Mouse (Mus musculus) ES-Bruce4 (cell line): ENCODE measurements around the gene Abca4. TPM values are rescaled to one million over a fixed set of nuclear protein-coding genes. Genes with fewer than 3 reads are reported as not detected.
A peak's percentile ranks its signal among the peaks of the same experiment; 100 is the strongest.

Experiments
- H3K27ac ChIP-seq: 2 replicates; pipeline ENCODE4 v1.5.1; 2012; ENCODE audit warnings: low read length, inconsistent platforms; ENCODE audit not compliant: insufficient read depth
- H3K27me3 ChIP-seq: 2 replicates; pipeline ENCODE4 v1.6.1; 2012; ENCODE audit warnings: mild to moderate bottlenecking, low read length, inconsistent platforms; ENCODE audit not compliant: control insufficient read depth, poor library complexity, insufficient read depth, severe bottlenecking
- H3K36me3 ChIP-seq: 2 replicates; pipeline ENCODE4 v1.6.1; 2012; ENCODE audit warnings: inconsistent platforms, mild to moderate bottlenecking, low read length, moderate library complexity; ENCODE audit not compliant: control insufficient read depth, poor library complexity, insufficient read depth, severe bottlenecking
- H3K4me1 ChIP-seq: one replicate; pipeline ENCODE4 v1.8.1; 2011; ENCODE audit warnings: low read length; ENCODE audit not compliant: control insufficient read depth, insufficient read depth
- H3K4me3 ChIP-seq: 2 replicates; pipeline ENCODE4 v1.5.1; 2011; ENCODE audit warnings: low read depth, mild to moderate bottlenecking, low read length
- H3K9ac ChIP-seq: 2 replicates; pipeline ENCODE4 v1.6.1; 2012; ENCODE audit warnings: low read depth, mild to moderate bottlenecking, inconsistent platforms; ENCODE audit not compliant: poor library complexity, severe bottlenecking
- H3K9me3 ChIP-seq: replicated peaks from 2 replicates; pipeline ENCODE4 v1.6.1; 2012; ENCODE audit warnings: mild to moderate bottlenecking, low read length, inconsistent platforms; ENCODE audit not compliant: control insufficient read depth, poor library complexity, insufficient read depth, severe bottlenecking
- CTCF ChIP-seq: IDR thresholded peaks from one replicate; pipeline ENCODE4 v1.8.1; 2011; ENCODE audit warnings: low read depth, low read length
- EP300 ChIP-seq: IDR thresholded peaks from 2 replicates; pipeline ENCODE4 v1.6.1; 2011; ENCODE audit warnings: low read depth, low read length; ENCODE audit not compliant: insufficient read depth
- POLR2A ChIP-seq: IDR thresholded peaks from one replicate; pipeline ENCODE4 v1.8.1; 2011; ENCODE audit warnings: low read length; ENCODE audit not compliant: insufficient read depth
- polyA plus RNA-seq: library from polyadenylated mRNA; stranded (reverse); fragments of >200 nt; gene quantifications from 2 replicates; pipeline ENCODE4 v1.2.4, GENCODE M21; 2011; ENCODE audit warnings: low read depth; ENCODE audit not compliant: missing spikeins, insufficient read depth, insufficient read length

Abca4 gene
- polyA plus RNA-seq, 1 experiment: 0.81 TPM

- Histone ChIP-seq H3K9ac (no peak overlapping the region), H3K27me3 (no peaks in the 10 kb centered on the region), H3K4me3 (no peak overlapping the region), H3K9me3 (no peaks in the 10 kb centered on the region), H3K27ac (no peak overlapping the region), H3K4me1 (no peaks in the 10 kb centered on the region), H3K36me3 (no peaks in the 10 kb centered on the region)
- TF ChIP-seq CTCF (no peak), EP300 (no peak), POLR2A (no peak)
Observed at GRCm38 (mm10) chr3:122207766-122208165, 163.5 kb downstream of the Abca4 start.

GRCm38 (mm10) chr3:122208296-122209225, 164.3 kb downstream of the Abca4 start:
- no peaks in the 10 kb centered on the region for H3K27me3 ChIP-seq

GRCm38 (mm10) chr3:122209511-122209910, 165.3 kb downstream of the Abca4 start:
- Histone ChIP-seq H3K27ac (no peak overlapping the region), H3K4me3 (no peak overlapping the region), H3K27me3 (no peaks in the 10 kb centered on the region), H3K4me1 (no peaks in the 10 kb centered on the region), H3K9me3 (no peaks in the 10 kb centered on the region), H3K9ac (no peak overlapping the region), H3K36me3 (no peaks in the 10 kb centered on the region)
- TF ChIP-seq POLR2A (no peak), CTCF (no peak), EP300 (no peak)

More at GRCm38 (mm10) chr3:122208296-122209225, 164.3 kb downstream of the Abca4 start:
- Histone ChIP-seq H3K4me1 (no peaks in the 10 kb centered on the region), H3K4me3 (no peak overlapping the region), H3K9me3 (no peaks in the 10 kb centered on the region), H3K9ac (no peak overlapping the region), H3K27ac (no peak overlapping the region), H3K36me3 (no peaks in the 10 kb centered on the region)
- TF ChIP-seq POLR2A (no peak), CTCF (no peak), EP300 (no peak)

- H3K9ac ChIP-seq: no peak overlapping the region
- H3K27me3 ChIP-seq: no peaks in the 10 kb centered on the region
- H3K36me3 ChIP-seq: no peaks in the 10 kb centered on the region
- H3K27ac ChIP-seq: no peak overlapping the region
- H3K9me3 ChIP-seq: no peaks in the 10 kb centered on the region
- H3K4me1 ChIP-seq: no peaks in the 10 kb centered on the region
- TF ChIP-seq CTCF (no peak), EP300 (no peak), POLR2A (no peak)
- H3K4me3 ChIP-seq: no peak overlapping the region
Observed at GRCm38 (mm10) chr3:122210434-122210833, 166.2 kb downstream of the Abca4 start.

- no peak overlapping the region for H3K4me3 ChIP-seq
- H3K9ac ChIP-seq: no peak overlapping the region
- no peak overlapping the region for H3K27ac ChIP-seq
- H3K4me1 ChIP-seq: no peaks in the 10 kb centered on the region
- no peaks in the 10 kb centered on the region for H3K9me3 ChIP-seq
- no peak for TF ChIP-seq CTCF
- no peak for TF ChIP-seq EP300
- TF ChIP-seq POLR2A: no peak
- H3K27me3 ChIP-seq: no peaks in the 10 kb centered on the region
- H3K36me3 ChIP-seq: no peaks in the 10 kb centered on the region
Observed at GRCm38 (mm10) chr3:122210846-122211245, 166.6 kb downstream of the Abca4 start.

GRCm38 (mm10) chr3:122211446-122212125, 167.3 kb downstream of the Abca4 start:
- Histone ChIP-seq H3K4me1 (no peaks in the 10 kb centered on the region), H3K4me3 (no peak overlapping the region), H3K9me3 (no peaks in the 10 kb centered on the region), H3K27me3 (no peaks in the 10 kb centered on the region), H3K9ac (no peak overlapping the region), H3K27ac (0 out of 2 replicates have a peak overlapping the region, but pooled peaks have one; percentile 35), H3K36me3 (no peaks in the 10 kb centered on the region)
- TF ChIP-seq CTCF: no peak
- no peak for TF ChIP-seq EP300
- no peak for TF ChIP-seq POLR2A
